Mouse (Mus musculus) erythroblast, embryonic 14.5 days (primary cell): ENCODE data around the gene Rap1gap.

ENCODE experiments used
- GATA1 ChIP-seq: IDR thresholded peaks from 2 replicates; pipeline ENCODE4 v1.6.1; 2012; ENCODE audit warnings: low read length, inconsistent platforms, mixed read lengths
- TAL1 ChIP-seq: IDR thresholded peaks from 3 replicates; pipeline ENCODE4 v1.6.1; 2012; ENCODE audit warnings: low read length, inconsistent platforms, mixed read lengths

DNA sequence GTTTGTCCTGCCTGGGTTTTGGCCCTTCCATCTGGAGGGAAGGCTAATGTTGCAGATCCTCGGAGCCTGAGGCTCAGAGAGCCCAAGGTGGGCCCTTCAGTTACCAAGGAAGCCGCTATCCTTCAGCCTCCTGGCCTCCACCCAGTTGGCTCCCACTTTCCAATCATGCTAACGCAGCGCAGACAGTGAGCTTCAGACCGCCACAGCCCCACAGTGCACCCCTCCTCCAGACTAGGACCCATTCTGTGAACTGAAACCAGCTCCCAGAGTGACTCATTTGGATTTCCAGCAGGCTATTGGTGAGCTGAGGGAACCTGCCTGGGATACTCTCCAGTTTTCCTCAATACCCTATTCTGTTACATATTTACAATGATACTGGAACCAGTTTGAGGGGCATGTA is 40.9 kb downstream of the Rap1gap start:
- TF ChIP-seq GATA1 (no peak), TAL1 (no peak)
